Mouse (Mus musculus) thymus, postnatal 25 days (tissue): ENCODE data around the gene Olfr1113.
"Not testable (repeated sequence)": the region's sequence is repeated elsewhere in the genome, so short reads cannot be mapped to it uniquely, and the experiment has no call there.

Experiments
- DNase-seq: peaks from one replicate; pipeline ENCODE4 v3.0.0; 2022

Olfr1113 gene

DNA sequence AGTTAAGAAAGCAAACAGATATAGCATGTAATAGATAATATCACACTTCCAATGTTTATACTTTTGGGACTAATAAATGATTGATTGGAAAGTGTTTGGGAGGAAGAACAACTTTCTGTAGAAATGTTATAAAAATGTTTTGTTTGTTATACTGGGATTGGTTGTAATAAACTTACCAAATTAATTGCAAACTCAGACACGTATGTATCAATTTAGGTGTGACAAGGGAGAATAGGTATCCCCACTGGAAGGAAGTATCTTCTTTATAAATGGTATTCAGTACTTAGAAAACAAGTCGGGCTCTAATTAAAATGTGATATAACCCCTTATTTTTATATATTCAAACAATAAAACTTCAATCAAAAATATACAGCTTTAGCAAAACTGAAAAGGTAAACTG is at the start of gene Olfr1113:
Olfr1113 (plus strand) TSS at position 301 of the 400 bp plus-strand sequence.
- DNase-seq: no peak

- not testable (repeated sequence) for DNase-seq
Observed at GRCm38 (mm10) chr2:87167731-87168130, 41.0 kb upstream of the Olfr1113 start.

DNA sequence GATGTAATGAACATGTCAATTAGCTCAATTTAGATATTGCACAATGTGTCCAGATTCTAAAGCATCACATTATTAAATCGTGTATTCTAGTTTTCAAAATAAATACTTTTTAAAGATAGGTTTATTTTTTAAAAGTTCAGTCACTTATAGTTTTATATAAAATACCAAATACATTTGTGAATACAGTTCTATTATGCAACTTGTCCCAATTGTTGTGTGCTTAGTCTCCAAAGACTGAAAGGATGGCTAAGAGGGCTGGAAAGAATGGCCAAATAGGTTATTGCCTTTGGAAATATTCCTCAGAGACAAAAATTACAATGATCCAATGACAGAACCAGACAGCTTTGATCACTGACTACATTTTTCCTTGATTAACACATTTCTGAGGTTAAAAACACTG is 21.3 kb upstream of the Olfr1113 start, which contains the start of gene Olfr1112:
Olfr1112 (plus strand) TSS at position 301 of the 400 bp plus-strand sequence.
- DNase-seq: no peak

GRCm38 (mm10) chr2:87247713-87248112 is 38.9 kb downstream of the Olfr1113 start, which contains the start of gene Olfr1115:
Olfr1115 (plus strand) TSS chr2:87248013.
- no peak for DNase-seq
